Mouse (Mus musculus): Measurements from ENCODE around the gene Atp8a2.

DNA sequence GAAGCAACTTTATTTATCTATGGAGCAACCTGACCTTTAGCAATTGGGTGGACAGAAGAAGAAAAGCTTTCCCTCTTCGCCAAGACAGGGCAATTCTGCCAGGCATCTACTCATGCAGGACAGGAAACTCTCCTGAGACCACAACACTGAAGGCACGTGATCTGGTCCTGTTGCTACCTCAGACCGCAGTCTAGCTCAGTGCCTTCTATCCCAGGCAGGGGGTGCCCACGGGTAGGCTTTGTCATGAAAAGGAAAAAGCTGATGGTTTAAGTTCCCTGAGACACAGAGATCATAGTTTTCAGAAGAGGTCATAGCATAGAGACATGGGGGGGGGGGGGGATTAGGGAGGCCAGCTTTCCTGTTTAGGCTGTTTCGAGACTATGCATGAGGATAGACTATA lies 269.2 kb downstream of the Atp8a2 start:
- TF ChIP-seq CTCF (IDR thresholded peaks at IDR 0.05; ENCODE audit: low read depth, low read length) (no peak), POLR2A (IDR thresholded peaks at IDR 0.05; ENCODE audit: borderline replicate concordance, low read depth, low read length) (no peak)
